Mouse (Mus musculus) erythroblast, embryonic 14.5 days (primary cell): ENCODE data around the gene Slc35b2. TPM values are rescaled to one million over a fixed set of nuclear protein-coding genes. Genes with fewer than 3 reads are reported as not detected.

Source experiments
- H3K27me3 ChIP-seq: 2 replicates; pipeline ENCODE4 v1.6.1; 2012; ENCODE audit warnings: inconsistent platforms; ENCODE audit not compliant: control insufficient read depth
- H3K36me3 ChIP-seq: 2 replicates; pipeline ENCODE4 v1.6.1; 2012; ENCODE audit warnings: mild to moderate bottlenecking, inconsistent platforms; ENCODE audit not compliant: control insufficient read depth
- H3K4me1 ChIP-seq: 2 replicates; pipeline ENCODE4 v1.6.1; 2012; ENCODE audit warnings: inconsistent platforms; ENCODE audit not compliant: control insufficient read depth
- H3K4me3 ChIP-seq: replicated peaks from 2 replicates; pipeline ENCODE3; 2012; ENCODE audit warnings: moderate library complexity, mild to moderate bottlenecking, inconsistent platforms
- H3K9me3 ChIP-seq: 2 replicates; pipeline ENCODE4 v1.6.1; 2012; ENCODE audit warnings: low read length, inconsistent platforms, mixed read lengths; ENCODE audit not compliant: control insufficient read depth
- GATA1 ChIP-seq: IDR thresholded peaks from 2 replicates; pipeline ENCODE4 v1.6.1; 2012; ENCODE audit warnings: low read length, inconsistent platforms, mixed read lengths
- TAL1 ChIP-seq: IDR thresholded peaks from 3 replicates; pipeline ENCODE4 v1.6.1; 2012; ENCODE audit warnings: low read length, inconsistent platforms, mixed read lengths
- polyA plus RNA-seq: library from polyadenylated mRNA; stranded (reverse); fragments of >175 nt; gene quantifications from 2 replicates; pipeline ENCODE4 v1.2.3, GENCODE M21; 2012

Gene Slc35b2
- polyA plus RNA-seq, 1 experiment: 1.7 TPM

- peaks cover 74% of the 10 kb centered on the region for H3K36me3 ChIP-seq
- peaks cover 16% of the 10 kb centered on the region for H3K9me3 ChIP-seq
- H3K4me3 ChIP-seq: no peak overlapping the region
- peaks cover 84% of the 10 kb centered on the region for H3K4me1 ChIP-seq
- TF ChIP-seq TAL1 (no peak), GATA1 (no peak)
- H3K27me3 ChIP-seq: no peaks in the 10 kb centered on the region; the same call in 1 of the 2 replicates
Observed at GRCm38 (mm10) chr17:45584939-45585678, 21.4 kb downstream of the Slc35b2 start.

GRCm38 (mm10) chr17:45585725-45586448 is 22.2 kb downstream of the Slc35b2 start:
- TF ChIP-seq TAL1 (no peak), GATA1 (no peak)
- H3K4me1 ChIP-seq: peaks cover 87% of the 10 kb centered on the region
- H3K9me3 ChIP-seq: peaks cover 16% of the 10 kb centered on the region
- no peak overlapping the region for H3K4me3 ChIP-seq
- no peaks in the 10 kb centered on the region; the same call in 1 of the 2 replicates for H3K27me3 ChIP-seq
- peaks cover 81% of the 10 kb centered on the region for H3K36me3 ChIP-seq

GRCm38 (mm10) chr17:45586449-45586837 is 22.8 kb downstream of the Slc35b2 start:
- Histone ChIP-seq H3K9me3 (peaks cover 16% of the 10 kb centered on the region), H3K36me3 (peaks cover 87% of the 10 kb centered on the region), H3K27me3 (no peaks in the 10 kb centered on the region; the same call in 1 of the 2 replicates), H3K4me1 (peaks cover 87% of the 10 kb centered on the region), H3K4me3 (no peak overlapping the region)
- TF ChIP-seq GATA1 (no peak), TAL1 (no peak)

- Histone ChIP-seq H3K27me3 (no peaks in the 10 kb centered on the region; the same call in 1 of the 2 replicates), H3K9me3 (peaks cover 16% of the 10 kb centered on the region), H3K4me3 (no peak overlapping the region), H3K4me1 (peaks cover 87% of the 10 kb centered on the region), H3K36me3 (peaks cover 99% of the 10 kb centered on the region)
- TF ChIP-seq TAL1: no peak
- no peak for TF ChIP-seq GATA1
Observed at GRCm38 (mm10) chr17:45588370-45588769, 24.7 kb downstream of the Slc35b2 start.

- Histone ChIP-seq H3K27me3 (no peaks in the 10 kb centered on the region; the same call in 1 of the 2 replicates), H3K4me1 (peaks cover 86% of the 10 kb centered on the region), H3K36me3 (peaks cover 96% of the 10 kb centered on the region), H3K4me3 (no peak overlapping the region), H3K9me3 (peaks cover 16% of the 10 kb centered on the region)
- TF ChIP-seq TAL1 (no peak), GATA1 (no peak)
Observed at GRCm38 (mm10) chr17:45589236-45589635, 25.6 kb downstream of the Slc35b2 start.

GRCm38 (mm10) chr17:45589844-45590243 is 26.2 kb downstream of the Slc35b2 start:
- Histone ChIP-seq H3K4me1 (peaks cover 85% of the 10 kb centered on the region), H3K36me3 (peaks cover 94% of the 10 kb centered on the region), H3K4me3 (peak overlapping the region; percentile 1), H3K9me3 (peaks cover 16% of the 10 kb centered on the region), H3K27me3 (no peaks in the 10 kb centered on the region; the same call in 1 of the 2 replicates)
- TF ChIP-seq TAL1: no peak
- no peak for TF ChIP-seq GATA1

GRCm38 (mm10) chr17:45590410-45590809 is 26.7 kb downstream of the Slc35b2 start:
- H3K36me3 ChIP-seq: peaks cover 89% of the 10 kb centered on the region
- peaks cover 16% of the 10 kb centered on the region for H3K9me3 ChIP-seq
- H3K4me3 ChIP-seq: peak overlapping the region; percentile 16
- TF ChIP-seq GATA1 (no peak), TAL1 (no peak)
- no peaks in the 10 kb centered on the region; the same call in 1 of the 2 replicates for H3K27me3 ChIP-seq
- peaks cover 85% of the 10 kb centered on the region for H3K4me1 ChIP-seq

GRCm38 (mm10) chr17:45591701-45592605 is 28.3 kb downstream of the Slc35b2 start:
- TF ChIP-seq TAL1 (no peak), GATA1 (no peak)
- Histone ChIP-seq H3K36me3 (peaks cover 73% of the 10 kb centered on the region), H3K4me3 (peak overlapping the region; percentile 100), H3K4me1 (peaks cover 87% of the 10 kb centered on the region), H3K27me3 (no peaks in the 10 kb centered on the region; the same call in 1 of the 2 replicates), H3K9me3 (peaks cover 9% of the 10 kb centered on the region)
